10 mouse cellular contexts compared by ENCODE assay signal in the genomic region with DNA sequence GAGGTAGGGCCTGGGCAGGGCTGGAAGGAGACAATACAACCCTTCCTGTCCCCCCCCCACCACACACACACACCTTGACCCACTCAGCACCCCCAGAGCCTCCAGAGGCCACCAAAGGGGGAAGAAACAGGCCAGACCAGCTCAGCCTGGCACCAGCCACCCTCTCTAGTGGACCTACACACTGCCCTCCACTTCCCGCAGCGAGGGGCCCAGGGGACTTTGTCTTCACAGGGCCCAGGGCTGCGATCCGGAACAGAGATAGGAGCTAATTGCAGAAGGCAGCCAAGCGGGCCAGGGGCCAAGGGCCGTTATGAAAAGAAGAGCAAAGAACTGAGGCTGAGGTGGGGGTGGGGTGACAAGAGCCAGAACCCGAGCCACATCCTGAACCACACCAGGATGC. TPM values are rescaled to one million over a fixed set of nuclear protein-coding genes. Genes with fewer than 3 reads are reported as not detected.
DNase-seq lines count a peak whose midpoint lies in the region; ATAC-seq lines count a peak whose summit lies in the region.
"Had no signal": no experiment of that assay in that cellular context is flagged by ENCODE, and none has a peak within 500 bp of the region (broad histone marks: within the 10 kb centered on the region; RNA-seq: fewer than 3 reads in every experiment).

No protein-coding gene starts in this region.

- no peak overlapping the region for H3K9ac ChIP-seq in liver, embryonic 13.5 days
- H3K9ac ChIP-seq: limb, embryonic 13.5 days had no signal

- H3K4me2 ChIP-seq in liver, embryonic 13.5 days, result 0 out of 2 replicates have a peak overlapping the region, but pooled peaks have one; percentile 1
- H3K4me2 ChIP-seq: limb, embryonic 13.5 days had no signal

- H3K36me3 ChIP-seq in heart, embryonic 10.5 days, result no peaks in the 10 kb centered on the region
- no peaks in the 10 kb centered on the region for H3K36me3 ChIP-seq in liver, embryonic 13.5 days
- H3K36me3 ChIP-seq: limb, embryonic 13.5 days had no signal

- no peak for DNase-seq in heart, embryonic 10.5 days (ENCODE audit: low spot score)
- DNase-seq in heart, postnatal 10 days, result no peak
- DNase-seq in urinary bladder, adult 18-20 months (ENCODE audit: low spot score in 2 of 2), result peak; percentile 52 to 67
- DNase-seq in urinary bladder, postnatal 10 days (ENCODE audit: low spot score), result no peak
- no peak for DNase-seq in liver, embryonic 13.5 days
- no peak for DNase-seq in ovary, postnatal 10 days (ENCODE audit: low spot score)
- no peak for DNase-seq in testis, postnatal 10 days (ENCODE audit: low spot score)
- no peak for DNase-seq in left cerebral cortex, adult 9 months (ENCODE audit: low spot score in 2 of 2)
- DNase-seq: embryo, embryonic 11 days had no signal

- peaks cover 30% of the 10 kb centered on the region for H3K27me3 ChIP-seq in heart, embryonic 10.5 days (ENCODE audit: insufficient read depth, poor library complexity, severe bottlenecking)
- peaks cover 40% of the 10 kb centered on the region for H3K27me3 ChIP-seq in liver, embryonic 13.5 days

- no peaks in the 10 kb centered on the region for H3K9me3 ChIP-seq in heart, embryonic 10.5 days
- no peaks in the 10 kb centered on the region for H3K9me3 ChIP-seq in liver, embryonic 13.5 days (replicated peaks)
- H3K9me3 ChIP-seq: limb, embryonic 13.5 days had no signal

- peak overlapping the region; percentile 75; the same call in 1 of the 2 replicates for H3K27ac ChIP-seq in heart, embryonic 10.5 days
- no peak overlapping the region for H3K27ac ChIP-seq in liver, embryonic 13.5 days
- H3K27ac ChIP-seq: limb, embryonic 13.5 days had no signal

- H3K4me1 ChIP-seq in heart, embryonic 10.5 days, result peaks cover 46% of the 10 kb centered on the region
- peaks cover 35% of the 10 kb centered on the region for H3K4me1 ChIP-seq in liver, embryonic 13.5 days (replicated peaks)

- 26% methylated on average over 7 of the region's 7 CpGs for WGBS in heart, embryonic 10.5 days
- WGBS in liver, embryonic 13.5 days (ENCODE audit: insufficient replicate concordance), result 5% methylated on average over 7 of the region's 7 CpGs

- no peak overlapping the region for H3K4me3 ChIP-seq in heart, embryonic 10.5 days
- H3K4me3 ChIP-seq in liver, embryonic 13.5 days (replicated peaks), result no peak overlapping the region
- H3K4me3 ChIP-seq: limb, embryonic 13.5 days had no signal

- ATAC-seq in liver, embryonic 13.5 days (ENCODE audit: low read depth), result no peak

- intact Hi-C loops in heart, postnatal 10 days (cut with DNase I), result no loop called here

RNA-seq across cellular contexts. Expression of gene Emid1, which starts 2.8 kb away (rescaled TPM):
- polyA plus RNA-seq in heart, embryonic 10.5 days (2016; fragmentation: Nextera tagmentation; extraction: Ambion mirVana), result 11.8 and 14.6 TPM in 2 replicates
- total RNA-seq in heart, postnatal 10 days (2021), result 1 to 10 TPM; 4.7 to 5.1 TPM
- 4.3 and 4.5 TPM in 2 replicates for polyA plus RNA-seq in liver, embryonic 13.5 days (2015; fragmentation: Nextera tagmentation; extraction: Ambion mirVana)

RNA-seq across cellular contexts. Expression of gene Ewsr1, which starts 50.2 kb away (rescaled TPM):
- polyA plus RNA-seq in heart, embryonic 10.5 days (2016; fragmentation: Nextera tagmentation; extraction: Ambion mirVana), result 569 and 680 TPM in 2 replicates
- 100 to 1,000 TPM; 167 to 175 TPM for total RNA-seq in heart, postnatal 10 days (2021)
- polyA plus RNA-seq in liver, embryonic 13.5 days (2015; fragmentation: Nextera tagmentation; extraction: Ambion mirVana), result 312 and 331 TPM in 2 replicates

RNA-seq across cellular contexts. Expression of gene Rhbdd3, which starts 50.5 kb away (rescaled TPM):
- 34.2 and 35.0 TPM in 2 replicates for polyA plus RNA-seq in heart, embryonic 10.5 days (2016; fragmentation: Nextera tagmentation; extraction: Ambion mirVana)
- total RNA-seq in heart, postnatal 10 days (2021), result 10 to 100 TPM; 19.7 to 19.9 TPM
- polyA plus RNA-seq in liver, embryonic 13.5 days (2015; fragmentation: Nextera tagmentation; extraction: Ambion mirVana), result 11.8 and 14.3 TPM in 2 replicates

Comparison
In these comparisons a context has a peak if more than half of its experiments do, and no peak if none do; other contexts are left out.
1. DNase-seq: peak in urinary bladder, adult 18-20 months (2 of 2); none in heart, embryonic 10.5 days (single experiment), heart, postnatal 10 days (0 of 2), urinary bladder, postnatal 10 days (single experiment), liver, embryonic 13.5 days (single experiment), ovary, postnatal 10 days (single experiment), testis, postnatal 10 days (single experiment) and left cerebral cortex, adult 9 months (0 of 2).